Mouse (Mus musculus) intestine, embryonic 14.5 days (tissue): ENCODE measurements around the gene L1cam. TPM values are rescaled to one million over a fixed set of nuclear protein-coding genes. Genes with fewer than 3 reads are reported as not detected.
A peak's percentile ranks its signal among the peaks of the same experiment; 100 is the strongest.

Experiments used
- ATAC-seq: fragments of 200-750 bp; cut with Nextera tagmentation; replicated peaks from 2 replicates; pipeline ENCODE4 v1.8.0; 2017; ENCODE audit warnings: low read depth, moderate number of reproducible peaks, moderate TSS enrichment, moderate library complexity; ENCODE audit not compliant: low FRiP score, low TSS enrichment
- DNase-seq: peaks from one replicate; pipeline ENCODE4 v3.0.0-alpha.2; 2018; ENCODE audit warnings: low spot score
- H3K27ac ChIP-seq: fragments of 300-500 bp; sonication (generic); 2 replicates; pipeline ENCODE4 v1.5.1; 2014; ENCODE audit warnings: low read depth, mild to moderate bottlenecking, control low read depth
- H3K27me3 ChIP-seq: fragments of 300-500 bp; sonication (generic); replicated peaks from 2 replicates; pipeline ENCODE4 v1.6.1; 2014; ENCODE audit warnings: low read length, control low read depth; ENCODE audit not compliant: control insufficient read depth, insufficient read depth
- H3K36me3 ChIP-seq: fragments of 300-500 bp; sonication (generic); 2 replicates; pipeline ENCODE4 v1.6.1; 2014; ENCODE audit warnings: low read length, control low read depth; ENCODE audit not compliant: control insufficient read depth, insufficient read depth
- H3K4me1 ChIP-seq: fragments of 300-500 bp; sonication (generic); replicated peaks from 2 replicates; pipeline ENCODE4 v1.6.1; 2014; ENCODE audit warnings: low read length, control low read depth, mixed read lengths; ENCODE audit not compliant: control insufficient read depth, insufficient read depth
- H3K4me2 ChIP-seq: fragments of 300-500 bp; sonication (generic); 2 replicates; pipeline ENCODE4 v1.6.1; 2014; ENCODE audit warnings: low read length
- H3K4me3 ChIP-seq: fragments of 300-500 bp; sonication (generic); 2 replicates; pipeline ENCODE4 v1.5.1; 2014; ENCODE audit warnings: low read depth, low read length, control low read depth, mixed read lengths
- H3K9ac ChIP-seq: fragments of 300-500 bp; sonication (generic); 2 replicates; pipeline ENCODE4 v1.6.1; 2014; ENCODE audit warnings: mild to moderate bottlenecking, low read length
- H3K9me3 ChIP-seq: fragments of 300-500 bp; sonication (generic); 2 replicates; pipeline ENCODE4 v1.6.1; 2016; ENCODE audit warnings: low read length, control low read depth; ENCODE audit not compliant: control insufficient read depth
- WGBS: fragments of 180-500 bp; shearing (Covaris S2); extraction: QIAGEN DNeasy Blood & Tissue Kit; methylation state at CpG from one replicate; pipeline ENCODE4 v1.1.7; 2014; 5-methylcytosine and 5-hydroxymethylcytosine counted together
- polyA plus RNA-seq: library from polyadenylated mRNA; unstranded; fragments of >200 nt; fragmentation: Nextera tagmentation; extraction: Ambion mirVana; gene quantifications from 2 replicates; pipeline ENCODE4 v1.2.1, GENCODE M21; 2014

L1cam gene
- polyA plus RNA-seq, 1 experiment from 2014 or later, result 15.1 TPM

DNA sequence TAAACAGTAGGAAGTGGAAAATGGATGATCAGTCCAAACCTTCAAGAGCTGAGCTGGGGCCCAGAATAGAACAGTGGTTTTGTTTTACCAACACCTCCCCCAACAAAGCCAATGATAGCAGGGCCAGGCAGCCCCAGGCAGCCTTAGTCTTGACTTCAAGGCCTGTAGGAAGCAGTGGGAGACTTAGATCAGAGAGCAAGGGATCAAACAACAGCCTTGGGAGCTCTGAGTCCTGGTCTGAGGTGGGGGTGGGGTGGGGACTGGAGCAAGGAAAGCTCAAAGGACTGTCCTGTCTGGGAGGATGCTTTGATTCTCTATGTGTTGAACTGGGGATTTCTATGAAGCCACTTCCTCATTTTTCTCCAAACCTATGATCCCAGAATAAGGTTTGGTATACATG, 24.4 kb downstream of the L1cam start:
- Histone ChIP-seq H3K27me3 (no peaks in the 10 kb centered on the region), H3K4me3 (no peak overlapping the region), H3K4me1 (no peaks in the 10 kb centered on the region), H3K4me2 (no peak overlapping the region), H3K36me3 (no peaks in the 10 kb centered on the region), H3K9ac (no peak overlapping the region), H3K27ac (no peak overlapping the region), H3K9me3 (no peaks in the 10 kb centered on the region)
- no peak for ATAC-seq
- no peak for DNase-seq

- H3K27ac ChIP-seq, result no peak overlapping the region
- ATAC-seq (no peak), DNase-seq (peak; percentile 83)
- no peaks in the 10 kb centered on the region for H3K36me3 ChIP-seq
- H3K4me3 ChIP-seq, result no peak overlapping the region
- H3K9me3 ChIP-seq, result no peaks in the 10 kb centered on the region
- 12% methylated on average over 5 of the region's 5 CpGs for WGBS
- no peaks in the 10 kb centered on the region for H3K27me3 ChIP-seq
- no peaks in the 10 kb centered on the region for H3K4me1 ChIP-seq
- no peak overlapping the region for H3K9ac ChIP-seq
- H3K4me2 ChIP-seq, result no peak overlapping the region
Measured at GRCm38 (mm10) chrX:73869334-73869733, 26.6 kb downstream of the L1cam start.

DNA sequence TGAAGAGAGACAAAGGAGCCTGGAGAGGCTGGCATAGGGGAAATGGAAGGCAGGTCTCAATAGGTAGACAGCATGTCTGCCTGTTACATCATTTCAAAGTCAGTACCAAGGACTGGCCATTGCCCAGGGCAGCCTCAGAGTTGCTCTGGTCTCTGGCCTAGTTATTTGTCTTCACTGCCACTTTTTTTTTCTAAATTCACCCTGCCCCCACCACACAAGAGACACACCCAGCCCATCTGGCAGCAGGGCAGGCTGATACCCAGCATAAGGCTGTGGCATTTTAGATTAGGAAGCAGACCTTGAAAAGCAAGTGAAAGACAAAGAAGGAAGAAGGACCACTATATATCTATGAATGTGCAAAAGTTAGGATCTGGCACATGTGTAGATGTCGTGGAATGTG, 28.1 kb downstream of the L1cam start:
- Histone ChIP-seq H3K9ac (no peak overlapping the region), H3K4me3 (no peak overlapping the region), H3K4me2 (no peak overlapping the region), H3K9me3 (no peaks in the 10 kb centered on the region), H3K27ac (no peak overlapping the region), H3K4me1 (no peaks in the 10 kb centered on the region), H3K27me3 (no peaks in the 10 kb centered on the region), H3K36me3 (no peaks in the 10 kb centered on the region)
- ATAC-seq, result no peak
- no peak for DNase-seq
- WGBS, result 75% methylated on average over 1 of the region's 1 CpGs

- Histone ChIP-seq H3K9ac (no peak overlapping the region), H3K27ac (no peak overlapping the region), H3K4me3 (no peak overlapping the region), H3K27me3 (no peaks in the 10 kb centered on the region), H3K4me1 (no peaks in the 10 kb centered on the region), H3K4me2 (no peak overlapping the region), H3K36me3 (no peaks in the 10 kb centered on the region), H3K9me3 (no peaks in the 10 kb centered on the region)
- whole genome bisulfite sequencing, result 25% methylated on average over 3 of the region's 3 CpGs
- DNase-seq, result no peak
- no peak for ATAC-seq
Measured at GRCm38 (mm10) chrX:73867256-73867655, 28.6 kb downstream of the L1cam start.

DNA sequence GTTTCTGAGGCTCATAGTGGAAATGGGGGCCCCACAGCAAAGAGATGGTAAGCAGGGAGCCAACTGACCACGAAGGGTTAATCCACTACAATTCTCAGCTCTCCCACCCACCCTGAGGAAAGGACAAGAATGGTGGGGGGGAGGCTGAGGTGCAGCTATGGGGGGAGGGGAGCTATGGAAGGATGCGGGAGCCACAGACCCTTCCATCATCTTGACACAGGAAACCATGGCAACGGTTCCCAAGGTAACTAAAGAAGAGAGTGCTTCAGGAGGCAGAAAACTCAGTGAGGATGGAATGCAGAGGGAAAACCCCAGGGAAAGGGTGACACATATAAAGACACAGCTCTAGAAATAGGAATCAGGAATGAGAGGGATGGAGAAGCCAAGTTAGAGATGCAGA, 31.2 kb downstream of the L1cam start:
- H3K4me1 ChIP-seq, result no peaks in the 10 kb centered on the region
- H3K4me3 ChIP-seq, result no peak overlapping the region
- no peaks in the 10 kb centered on the region for H3K27me3 ChIP-seq
- H3K4me2 ChIP-seq, result no peak overlapping the region
- 51% methylated on average over 3 of the region's 3 CpGs for WGBS
- ATAC-seq (no peak), DNase-seq (no peak)
- no peak overlapping the region for H3K9ac ChIP-seq
- no peaks in the 10 kb centered on the region for H3K9me3 ChIP-seq
- H3K36me3 ChIP-seq, result no peaks in the 10 kb centered on the region
- H3K27ac ChIP-seq, result no peak overlapping the region

DNA sequence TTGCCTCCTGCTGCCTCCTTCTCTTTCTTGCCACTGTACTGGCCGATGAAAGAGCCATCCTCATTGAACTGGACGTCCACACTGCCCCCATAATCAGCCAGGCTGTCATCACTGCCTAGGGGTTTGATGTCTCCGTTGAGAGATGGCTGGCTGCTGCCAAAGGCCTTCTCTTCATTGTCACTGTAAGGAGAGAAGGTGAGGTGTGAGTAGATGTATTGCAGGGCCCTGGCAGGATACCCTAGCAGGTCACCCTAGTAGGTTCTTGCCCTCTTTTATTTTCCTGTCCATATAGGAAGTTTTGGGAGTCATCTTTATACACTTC, 40.9 kb downstream of the L1cam start:
- Histone ChIP-seq H3K27me3 (no peaks in the 10 kb centered on the region), H3K9me3 (no peaks in the 10 kb centered on the region), H3K4me3 (no peak overlapping the region), H3K4me1 (no peaks in the 10 kb centered on the region), H3K9ac (no peak overlapping the region), H3K27ac (no peak overlapping the region), H3K4me2 (no peak overlapping the region), H3K36me3 (no peaks in the 10 kb centered on the region)
- DNase-seq (no peak), ATAC-seq (no peak)
- WGBS, result 73% methylated on average over 3 of the region's 3 CpGs

DNA sequence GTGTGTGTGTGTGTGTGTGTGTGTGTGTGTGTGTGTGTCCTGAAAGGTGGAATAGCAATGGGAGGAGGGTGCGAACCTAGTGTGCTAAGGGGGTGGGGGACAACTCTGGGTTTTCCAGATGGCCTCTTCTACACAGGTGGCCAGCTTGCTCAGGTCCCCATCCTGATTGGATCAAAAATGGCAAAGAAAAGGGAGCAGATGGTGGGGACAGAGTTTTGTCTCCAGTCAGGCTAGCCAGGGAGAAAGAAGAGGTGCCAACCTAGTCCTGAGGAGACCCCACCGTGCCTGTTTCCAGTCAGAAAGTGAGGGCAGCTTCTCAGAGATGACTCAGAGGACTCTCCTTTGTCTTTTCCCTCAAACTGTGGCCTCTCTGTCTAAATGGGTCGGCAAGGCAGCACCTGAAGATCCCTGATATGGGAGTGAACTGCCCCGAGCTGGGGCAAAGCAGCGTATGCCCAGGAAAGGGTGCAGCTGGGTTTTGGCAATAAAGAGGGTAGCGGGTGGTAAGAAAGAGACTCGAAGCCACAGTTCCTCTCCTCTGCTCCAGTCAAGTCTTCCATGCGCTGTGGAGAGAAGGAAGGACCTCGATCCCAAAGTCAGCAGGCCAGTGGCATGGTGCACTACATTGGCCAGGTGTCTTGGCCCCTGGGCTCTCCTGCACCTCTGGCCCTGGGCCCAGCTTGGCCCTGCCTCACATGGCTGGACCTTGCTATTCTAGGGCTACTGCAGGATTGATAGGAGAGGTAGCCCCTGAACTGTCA, 41.4 kb downstream of the L1cam start:
- ATAC-seq (no peak), DNase-seq (no peak)
- H3K4me3 ChIP-seq, result no peak overlapping the region
- no peaks in the 10 kb centered on the region for H3K27me3 ChIP-seq
- 86% methylated on average over 8 of the region's 9 CpGs for WGBS
- no peaks in the 10 kb centered on the region for H3K4me1 ChIP-seq
- H3K36me3 ChIP-seq, result no peaks in the 10 kb centered on the region
- no peaks in the 10 kb centered on the region for H3K9me3 ChIP-seq
- H3K9ac ChIP-seq, result no peak overlapping the region
- no peak overlapping the region for H3K27ac ChIP-seq
- H3K4me2 ChIP-seq, result no peak overlapping the region

DNA sequence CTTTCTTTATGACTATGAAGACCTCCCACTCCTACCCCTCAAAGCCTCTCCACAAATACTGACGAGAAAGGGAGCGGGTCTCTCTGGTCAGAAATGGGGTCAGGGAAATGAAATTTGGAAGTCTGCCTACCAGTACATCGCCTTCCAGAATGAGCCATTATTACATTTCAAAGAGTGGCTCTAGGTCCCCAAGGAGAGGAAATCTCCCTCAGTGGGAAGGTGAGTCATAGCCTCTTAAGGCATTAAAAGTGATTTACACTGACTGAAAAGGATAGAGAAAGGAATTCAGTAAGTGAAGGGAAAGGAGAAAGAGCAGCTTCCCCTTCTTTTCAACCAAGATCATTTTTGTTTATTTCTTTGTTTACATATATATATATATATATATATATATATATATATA, 59.2 kb downstream of the L1cam start:
- ATAC-seq (no peak), DNase-seq (no peak)
- Histone ChIP-seq H3K27me3 (no peaks in the 10 kb centered on the region), H3K4me1 (no peaks in the 10 kb centered on the region), H3K4me3 (no peak overlapping the region), H3K9ac (no peak overlapping the region), H3K9me3 (no peaks in the 10 kb centered on the region), H3K27ac (no peak overlapping the region), H3K36me3 (no peaks in the 10 kb centered on the region), H3K4me2 (no peak overlapping the region)
- WGBS, result 85% methylated on average over 3 of the region's 3 CpGs

DNA sequence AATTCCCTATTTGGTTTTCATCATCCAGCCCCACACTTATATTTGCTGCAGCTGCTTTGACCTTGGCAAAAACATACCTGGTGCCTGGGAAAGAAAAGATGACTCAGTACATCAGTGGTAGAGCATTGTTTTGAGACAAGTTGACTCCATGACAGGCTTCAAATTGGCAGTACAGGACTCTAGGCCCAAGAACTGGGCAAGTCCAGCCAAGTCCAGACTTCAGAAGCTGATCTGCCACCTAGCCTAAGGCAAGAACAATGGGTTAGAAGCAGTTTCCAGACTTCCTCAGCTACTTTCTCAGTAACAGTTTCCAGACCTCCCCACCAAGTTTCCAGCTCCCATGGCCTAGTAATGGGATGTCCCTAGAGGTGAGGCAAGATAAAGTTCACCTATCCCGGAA, 60.2 kb downstream of the L1cam start:
- H3K27me3 ChIP-seq, result no peaks in the 10 kb centered on the region
- H3K4me2 ChIP-seq, result no peak overlapping the region
- H3K9me3 ChIP-seq, result no peaks in the 10 kb centered on the region
- no peak overlapping the region for H3K4me3 ChIP-seq
- no peak for ATAC-seq
- WGBS, result 89% methylated on average over 1 of the region's 1 CpGs
- H3K9ac ChIP-seq, result no peak overlapping the region
- H3K36me3 ChIP-seq, result no peaks in the 10 kb centered on the region
- H3K4me1 ChIP-seq, result no peaks in the 10 kb centered on the region
- no peak for DNase-seq
- H3K27ac ChIP-seq, result no peak overlapping the region
